Mouse (Mus musculus) embryo, embryonic 11 days (tissue): ENCODE data around the gene Tcp10a.
"Not testable (repeated sequence)": the region's sequence is repeated elsewhere in the genome, so short reads cannot be mapped to it uniquely, and the experiment has no call there.

Experiments used
- DNase-seq: peaks from one replicate; pipeline ENCODE4 v3.0.0-alpha.2; 2015

Tcp10a gene

GRCm38 (mm10) chr17:7324346-7324745 is at the start of gene Tcp10a:
Gene Tcp10a, plus strand, starts transcription at chr17:7324646.
- not testable (repeated sequence) for DNase-seq

DNA sequence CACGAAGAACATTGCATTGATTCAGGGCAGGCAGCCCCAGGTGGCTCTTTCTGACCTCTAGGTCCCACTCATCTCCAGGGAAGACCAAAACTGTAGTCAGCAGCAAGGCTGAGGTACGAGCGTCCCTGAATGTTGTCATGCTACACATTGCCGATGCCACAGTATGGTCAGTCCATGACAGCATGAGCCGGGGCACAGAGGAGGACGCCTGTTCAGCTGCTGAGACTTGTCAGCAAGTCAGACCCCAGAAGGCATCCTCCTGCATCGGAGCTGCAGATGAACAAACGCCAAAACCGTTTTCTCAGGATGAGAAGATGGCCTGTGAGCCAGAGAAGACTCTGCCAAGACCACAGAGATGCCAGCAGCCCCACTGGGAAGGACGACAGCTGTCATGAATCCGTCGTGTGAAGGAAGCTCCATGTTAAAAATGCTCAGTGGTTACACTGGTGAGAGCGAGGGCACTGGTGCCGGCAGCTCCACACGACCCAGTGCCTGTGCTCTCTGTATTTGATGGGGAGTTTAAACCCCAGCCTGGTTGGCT is 45.7 kb upstream of the Tcp10a start:
- DNase-seq: no peak

DNA sequence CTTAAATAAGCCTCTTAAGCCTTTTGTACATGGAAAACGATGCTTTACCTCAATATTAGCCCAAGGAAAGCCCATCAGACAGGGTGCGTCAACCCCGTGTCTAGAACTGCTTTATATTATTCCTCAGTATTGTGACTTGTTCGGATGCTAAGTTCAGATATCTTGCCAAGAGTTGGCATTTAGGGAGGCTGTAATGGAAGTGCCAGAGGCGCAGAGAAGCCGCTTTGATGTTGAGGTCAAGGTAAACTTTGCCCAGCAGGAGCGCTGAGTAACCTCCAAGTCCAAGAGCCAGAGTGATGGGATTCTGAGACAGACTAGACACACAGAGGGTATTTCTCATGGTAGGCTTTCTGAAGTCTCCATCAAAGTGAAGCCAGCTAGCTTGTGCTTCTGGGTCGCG is 45.2 kb upstream of the Tcp10a start:
- DNase-seq: no peak

DNA sequence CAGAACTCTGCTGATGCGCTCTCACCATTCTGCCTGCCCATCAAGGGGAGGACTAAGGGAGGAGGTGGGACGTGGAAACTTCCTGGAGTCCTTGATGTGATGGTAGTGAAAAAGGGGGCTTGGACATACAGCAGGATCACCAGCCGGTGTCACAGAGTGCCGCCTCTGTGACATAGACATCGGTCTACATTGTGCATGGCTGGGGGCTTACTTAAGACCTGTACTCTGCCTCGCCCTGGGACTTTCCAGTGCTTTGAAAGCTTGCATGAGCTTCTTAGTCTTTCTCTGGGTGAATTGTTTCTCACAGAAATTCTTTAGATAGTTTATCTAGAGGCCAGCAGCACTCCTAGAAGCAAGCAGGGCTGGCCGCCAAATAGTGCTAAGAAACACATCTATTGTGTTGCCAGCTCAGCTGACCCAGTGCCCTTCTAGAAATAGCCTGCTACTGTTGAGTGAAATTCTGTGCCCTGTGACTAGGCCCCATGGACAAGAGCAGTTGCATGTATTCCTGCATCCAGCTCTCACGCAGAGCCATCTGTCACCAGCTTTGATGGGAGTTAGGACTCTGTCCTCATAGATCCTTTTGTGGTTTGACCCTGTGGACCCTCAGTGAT is 40.0 kb upstream of the Tcp10a start:
- no peak for DNase-seq

DNA sequence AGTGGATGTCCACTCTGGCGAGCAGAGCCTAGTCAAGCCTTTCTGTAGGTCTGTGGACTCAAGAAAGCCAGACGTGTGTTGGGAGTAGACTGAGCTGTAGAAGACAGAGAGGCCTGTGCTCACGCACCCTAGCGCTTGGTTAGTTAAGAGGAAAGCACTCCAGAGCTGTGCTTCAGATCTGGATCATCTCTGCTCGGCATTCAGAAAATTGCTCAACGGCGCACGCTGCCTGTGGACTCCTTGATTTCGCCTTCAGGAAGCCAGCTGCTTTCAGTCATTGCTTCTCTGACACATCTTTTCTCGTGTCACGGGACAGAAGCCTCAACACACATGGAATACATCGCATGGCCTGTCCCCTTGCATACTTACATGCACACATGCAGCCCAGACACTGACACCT is 39.2 kb upstream of the Tcp10a start:
- no peak for DNase-seq

DNA sequence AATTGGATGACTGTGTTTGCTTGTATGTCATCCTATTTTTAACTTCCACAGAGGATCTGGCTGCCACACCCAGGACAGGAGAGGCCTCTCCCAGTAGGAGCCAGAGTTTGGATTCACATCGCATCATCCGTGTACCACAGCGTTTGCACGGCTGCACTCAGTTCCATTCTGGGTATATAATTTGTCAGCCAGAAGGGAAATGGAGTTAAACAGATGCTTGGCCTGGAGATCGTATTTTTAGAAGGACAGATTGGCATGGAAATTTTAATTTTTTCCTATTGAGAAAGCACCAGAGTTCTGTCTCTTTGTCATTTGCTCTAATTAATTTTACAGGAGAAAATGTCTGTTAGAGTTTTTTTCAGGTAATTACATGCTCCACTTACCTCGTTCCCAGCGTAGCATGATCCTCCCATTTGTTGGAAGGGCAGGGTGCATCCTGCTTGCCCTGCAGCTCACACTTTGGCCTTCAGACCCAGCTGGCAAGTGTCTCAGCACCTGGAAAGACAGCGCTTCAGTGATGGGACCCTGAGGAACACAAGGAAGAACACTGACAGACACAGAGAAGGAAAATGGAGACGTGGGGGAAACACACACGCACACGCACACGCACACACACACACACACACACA is 37.9 kb upstream of the Tcp10a start:
- DNase-seq: no peak

DNA sequence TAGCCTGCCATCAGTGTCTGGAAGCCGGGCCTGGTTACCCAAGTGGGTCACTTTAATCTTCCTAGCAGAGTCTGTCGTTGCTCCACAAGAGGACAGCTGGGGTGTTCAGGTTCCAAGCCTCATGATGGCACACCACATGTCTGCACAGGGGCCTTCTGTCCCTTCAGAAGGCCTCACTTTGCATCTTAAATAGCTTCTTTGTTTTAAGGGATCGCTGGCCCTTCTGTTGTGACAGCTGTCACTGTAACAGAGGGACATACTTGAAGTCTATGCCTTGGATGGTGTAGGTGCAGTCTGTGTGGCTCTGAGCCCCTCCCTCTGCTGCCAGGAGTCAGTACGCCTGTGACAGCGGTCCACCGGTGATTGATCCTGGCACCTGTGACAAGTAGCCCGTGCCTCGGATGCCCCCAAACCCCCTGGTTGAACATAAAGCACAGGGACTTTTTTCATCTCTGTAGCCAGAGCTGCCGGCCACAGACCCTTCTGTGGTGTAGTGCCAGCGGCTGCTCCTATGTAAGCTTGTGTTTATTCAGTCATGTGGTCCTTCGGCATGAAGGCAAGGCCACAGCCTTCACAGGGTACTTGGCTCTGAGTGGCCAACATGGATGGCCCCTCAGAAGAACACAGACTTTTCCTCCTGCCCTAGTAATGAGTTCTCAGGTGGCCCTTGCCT is 32.3 kb upstream of the Tcp10a start:
- no peak for DNase-seq

- not testable (repeated sequence) for DNase-seq
Measured at GRCm38 (mm10) chr17:7306278-7307196, 17.9 kb upstream of the Tcp10a start.

DNA sequence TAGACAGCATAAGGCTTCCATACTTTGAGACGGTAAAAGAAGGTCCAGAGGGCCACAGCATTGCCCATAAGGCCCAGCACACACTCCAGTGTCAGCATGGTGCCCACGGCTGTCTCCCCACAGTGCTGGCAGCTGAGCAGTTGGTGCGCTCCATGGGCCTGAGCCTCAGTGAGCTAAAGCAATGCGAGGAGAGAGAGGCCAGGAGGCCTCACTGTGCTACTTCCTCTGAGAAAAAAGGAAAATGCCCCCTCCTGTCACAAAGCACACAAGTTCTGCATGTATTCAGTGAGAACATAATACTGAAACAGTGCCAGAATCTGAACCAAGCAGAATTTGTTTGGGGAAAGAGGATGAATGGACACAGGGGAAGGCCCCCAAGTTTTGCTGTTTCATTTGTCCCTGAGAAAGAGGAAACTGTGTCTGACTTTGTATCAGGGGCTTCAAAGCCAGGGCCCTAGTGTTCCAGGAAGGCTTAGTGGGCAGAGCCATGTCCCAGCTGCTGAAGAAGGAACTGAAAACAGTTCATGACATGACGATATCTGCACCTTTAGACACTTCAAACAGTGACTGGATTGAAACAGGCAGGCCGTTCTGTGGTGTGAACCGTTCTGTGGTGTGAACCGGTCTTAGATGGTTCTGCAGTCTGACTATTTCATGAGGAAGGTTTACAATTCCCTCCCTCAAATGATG is 8.6 kb upstream of the Tcp10a start:
- DNase-seq: not testable (repeated sequence)

DNA sequence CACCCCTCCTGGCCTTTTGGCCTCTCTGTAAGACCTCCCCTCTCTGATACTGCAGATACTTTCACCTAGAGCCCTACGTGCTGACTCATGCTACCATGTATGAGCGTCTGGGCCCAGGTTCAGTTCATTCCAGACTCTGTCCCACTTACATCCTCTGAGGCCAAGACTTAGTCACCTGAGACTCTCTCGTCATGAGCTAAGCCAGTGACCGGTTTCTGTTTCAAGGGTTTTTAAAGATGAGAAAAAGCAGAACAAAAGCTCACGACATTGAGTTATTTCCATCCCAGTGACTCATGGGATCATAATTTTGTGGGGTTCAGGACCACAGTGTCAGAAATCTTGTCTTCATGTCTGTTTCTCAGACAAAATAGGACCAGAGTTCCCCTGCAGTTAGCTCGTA is 4.7 kb upstream of the Tcp10a start:
- not testable (repeated sequence) for DNase-seq

DNA sequence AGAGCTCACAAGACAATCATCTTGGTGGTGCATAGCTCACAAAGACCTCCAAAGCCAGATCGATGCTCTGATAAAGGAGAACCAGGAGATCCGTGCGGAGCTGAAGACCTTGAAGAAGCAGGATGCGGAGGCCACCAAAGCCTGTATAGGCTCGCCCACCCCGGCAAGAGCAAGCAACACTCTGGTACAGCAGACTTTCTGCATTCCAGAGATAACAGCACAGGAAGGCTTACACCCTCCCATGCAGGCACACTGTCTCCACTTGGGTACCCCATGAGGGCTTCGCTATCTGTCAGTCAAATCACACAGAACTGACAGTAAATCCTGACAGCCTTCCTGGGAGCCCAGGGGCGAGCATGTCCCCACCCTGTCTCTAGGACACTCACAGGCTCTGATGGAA is 2.0 kb downstream of the Tcp10a start:
- not testable (repeated sequence) for DNase-seq

GRCm38 (mm10) chr17:7332745-7333144 is 8.3 kb downstream of the Tcp10a start:
- not testable (repeated sequence) for DNase-seq

- DNase-seq: not testable (repeated sequence)
Measured at GRCm38 (mm10) chr17:7337381-7337780, 12.9 kb downstream of the Tcp10a start.

GRCm38 (mm10) chr17:7348765-7349164 is 24.3 kb downstream of the Tcp10a start:
- not testable (repeated sequence) for DNase-seq

GRCm38 (mm10) chr17:7352596-7352995 is 28.1 kb downstream of the Tcp10a start, which contains the start of gene Ttll2:
Gene Ttll2, minus strand, starts transcription at chr17:7352696.
- DNase-seq: not testable (repeated sequence)

- DNase-seq: not testable (repeated sequence)
Measured at GRCm38 (mm10) chr17:7359806-7360205, 35.4 kb downstream of the Tcp10a start.

DNA sequence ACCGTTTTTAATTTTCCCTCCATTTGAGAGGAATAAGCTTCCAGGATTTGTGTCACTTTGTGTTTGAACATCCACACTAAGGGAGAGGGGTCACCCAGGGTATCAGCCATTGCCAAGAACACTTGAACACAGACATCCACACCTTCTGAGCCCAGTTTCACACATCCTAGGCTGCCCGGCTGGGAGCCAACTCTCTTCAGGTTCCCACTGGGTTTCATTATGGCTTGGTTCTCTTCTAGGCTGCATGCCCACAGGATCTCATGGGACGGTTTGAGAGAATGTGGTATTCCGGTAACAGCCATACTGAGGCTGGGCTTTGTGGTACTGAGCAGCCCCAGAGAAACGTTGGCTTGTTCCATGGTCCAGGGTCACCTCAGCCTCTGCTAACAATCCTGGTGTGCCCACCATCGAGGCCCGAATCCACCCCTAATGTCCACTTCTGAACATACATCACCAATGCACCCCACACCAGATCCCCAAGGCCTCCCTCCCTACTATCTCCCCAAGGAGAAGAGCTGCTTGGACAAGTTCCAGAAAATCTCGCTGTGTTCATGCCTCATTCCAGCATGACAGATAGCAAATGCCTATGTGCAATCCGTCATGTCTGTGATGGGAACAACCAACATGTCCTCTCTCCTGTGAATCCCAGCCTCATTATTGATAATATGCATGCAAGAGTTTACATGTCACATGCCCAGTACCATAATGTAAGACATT is 36.5 kb downstream of the Tcp10a start:
- DNase-seq: not testable (repeated sequence)

GRCm38 (mm10) chr17:7365615-7366014 is 41.2 kb downstream of the Tcp10a start:
- DNase-seq: not testable (repeated sequence)

- DNase-seq: not testable (repeated sequence)
Measured at GRCm38 (mm10) chr17:7366265-7366664, 41.8 kb downstream of the Tcp10a start.

GRCm38 (mm10) chr17:7366676-7367374 is 42.4 kb downstream of the Tcp10a start:
- not testable (repeated sequence) for DNase-seq

DNA sequence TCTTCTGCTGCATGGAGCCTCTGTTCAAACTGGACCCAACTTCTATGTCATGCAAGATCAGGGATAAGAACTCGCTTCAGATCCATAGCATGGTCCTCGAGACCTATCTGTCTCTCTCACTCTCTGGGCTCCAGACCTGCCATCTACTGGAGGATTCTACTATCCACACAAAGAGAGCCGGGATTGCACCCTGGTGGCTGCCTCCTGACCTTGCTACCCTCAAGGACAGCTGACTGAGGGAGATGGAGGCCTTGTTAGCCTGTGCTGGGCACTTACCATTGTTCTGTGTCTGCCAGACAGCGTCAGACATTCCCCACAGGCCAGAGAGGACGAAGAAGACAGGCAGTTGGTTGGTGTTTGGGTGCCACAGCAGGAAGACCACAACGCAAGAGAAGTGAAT is 45.0 kb downstream of the Tcp10a start:
- DNase-seq: not testable (repeated sequence)
